Mouse (Mus musculus): ENCODE measurements at regions not wholly inside any gene's neighbourhood (a gene's known extent, or its start where the extent isn't known, plus 50 kb on each side); places are given as distances from the start of the nearest gene placed in this dataset.

GRCm38 (mm10) chr12:59509175-59509574 is 289.6 kb upstream of the Fbxo33 start (continued):
- no peak for TF ChIP-seq TBP (IDR thresholded peaks at IDR 0.05; ENCODE audit: low read depth, low read length)

DNA sequence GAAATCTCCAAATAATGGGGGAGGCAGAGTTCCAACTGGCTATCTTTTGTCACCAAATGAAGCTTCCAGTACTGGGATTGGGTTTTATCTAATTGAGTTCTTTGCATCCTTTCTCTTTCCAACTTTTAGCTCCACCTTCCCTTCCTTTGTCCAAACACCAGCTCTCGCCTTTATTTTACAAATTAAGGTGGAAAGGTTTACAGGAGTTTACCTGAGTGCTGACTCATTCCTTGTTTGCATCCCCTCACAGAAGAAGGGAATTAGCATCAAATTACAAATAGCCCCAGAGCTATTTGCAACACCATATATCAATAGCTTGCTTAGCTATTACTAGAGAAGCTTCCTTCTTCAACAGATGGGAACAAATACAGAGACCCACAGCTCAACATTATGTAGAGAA is 287.9 kb upstream of the Fbxo33 start:
- Histone ChIP-seq H3K9ac (ENCODE audit: control insufficient read depth, low read depth, low read length, poor library complexity, severe bottlenecking) (no peak overlapping the region), H3K27ac (ENCODE audit: control insufficient read depth, low read depth, low read length) (no peak overlapping the region), H3K4me1 (ENCODE audit: control insufficient read depth in 1 of 2, insufficient read depth in 2 of 2, low read length in 2 of 2) (no peaks in the 10 kb centered on the region), H3K79me2 (ENCODE audit: control insufficient read depth, insufficient read depth, low read length, poor library complexity) (no peaks in the 10 kb centered on the region), H3K4me3 (ENCODE audit: control insufficient read depth in 1 of 2, insufficient read depth in 1 of 2, low read depth in 2 of 2, low read length in 2 of 2) (no peak overlapping the region), H3K36me3 (ENCODE audit: control insufficient read depth in 1 of 2, insufficient read depth in 2 of 2, low read length in 2 of 2) (no peaks in the 10 kb centered on the region), H3K27me3 (ENCODE audit: control insufficient read depth in 1 of 2, insufficient read depth in 2 of 2, low read length in 2 of 2) (no peaks in the 10 kb centered on the region), H3K9me3 (replicated peaks; ENCODE audit: insufficient read depth, low read length) (no peaks in the 10 kb centered on the region)
- no peak for TF ChIP-seq RAD21 (IDR thresholded peaks at IDR 0.05; ENCODE audit: low read depth, low read length)
- DNase-seq (ENCODE audit: low read depth, low spot score) = no peak

- no peak for DNase-seq (ENCODE audit: low read depth, low spot score)
- no peaks in the 10 kb centered on the region for H3K79me2 ChIP-seq (ENCODE audit: control insufficient read depth, insufficient read depth, low read length, poor library complexity)
- no peak overlapping the region for H3K4me3 ChIP-seq (ENCODE audit: control insufficient read depth in 1 of 2, insufficient read depth in 1 of 2, low read depth in 2 of 2, low read length in 2 of 2)
- TF ChIP-seq GATA1 (IDR thresholded peaks at IDR 0.05; ENCODE audit: low read depth, low read length) = no peak
- no peaks in the 10 kb centered on the region for H3K9me3 ChIP-seq (replicated peaks; ENCODE audit: insufficient read depth, low read length)
- no peaks in the 10 kb centered on the region for H3K4me1 ChIP-seq (ENCODE audit: control insufficient read depth in 1 of 2, insufficient read depth in 2 of 2, low read length in 2 of 2)
- H3K27me3 ChIP-seq (ENCODE audit: control insufficient read depth in 1 of 2, insufficient read depth in 2 of 2, low read length in 2 of 2) = no peaks in the 10 kb centered on the region
- H3K27ac ChIP-seq (ENCODE audit: control insufficient read depth, low read depth, low read length) = no peak overlapping the region
- no peak overlapping the region for H3K9ac ChIP-seq (ENCODE audit: control insufficient read depth, low read depth, low read length, poor library complexity, severe bottlenecking)
- H3K36me3 ChIP-seq (ENCODE audit: control insufficient read depth in 1 of 2, insufficient read depth in 2 of 2, low read length in 2 of 2) = no peaks in the 10 kb centered on the region
Observed at GRCm38 (mm10) chr12:59497434-59497833, 277.9 kb upstream of the Fbxo33 start.

- Histone ChIP-seq H3K27ac (ENCODE audit: control insufficient read depth, low read depth, low read length) (peak overlapping the region; percentile 79), H3K27me3 (ENCODE audit: control insufficient read depth in 1 of 2, insufficient read depth in 2 of 2, low read length in 2 of 2) (no peaks in the 10 kb centered on the region), H3K4me3 (ENCODE audit: control insufficient read depth in 1 of 2, insufficient read depth in 1 of 2, low read depth in 2 of 2, low read length in 2 of 2) (no peak overlapping the region), H3K9me3 (replicated peaks; ENCODE audit: insufficient read depth, low read length) (no peaks in the 10 kb centered on the region), H3K9ac (ENCODE audit: control insufficient read depth, low read depth, low read length, poor library complexity, severe bottlenecking) (no peak overlapping the region), H3K79me2 (ENCODE audit: control insufficient read depth, insufficient read depth, low read length, poor library complexity) (no peaks in the 10 kb centered on the region), H3K36me3 (ENCODE audit: control insufficient read depth in 1 of 2, insufficient read depth in 2 of 2, low read length in 2 of 2) (peaks cover 0 to 13% of the 10 kb centered on the region in 2 experiments; a peak in 2 of 4 replicates), H3K4me1 (ENCODE audit: control insufficient read depth in 1 of 2, insufficient read depth in 2 of 2, low read length in 2 of 2) (peaks cover 11 to 12% of the 10 kb centered on the region in 2 experiments)
- TF ChIP-seq RAD21 (IDR thresholded peaks at IDR 0.05; ENCODE audit: low read depth, low read length) = no peak
- no peak for TF ChIP-seq ZNF384 (IDR thresholded peaks at IDR 0.05; ENCODE audit: low read depth, low read length)
- no peak for TF ChIP-seq JUND (IDR thresholded peaks at IDR 0.05; ENCODE audit: low read depth, low read length)
- TF ChIP-seq EP300 (IDR thresholded peaks at IDR 0.05; ENCODE audit: low read depth in 1 of 2, low read length in 2 of 2) = peak in 1 of 2 experiments; percentile 36; a peak in 1 of 4 replicates
- TF ChIP-seq CHD2 (IDR thresholded peaks at IDR 0.05; ENCODE audit: low read length) = no peak
- no peak for TF ChIP-seq POLR2AphosphoS2 (IDR thresholded peaks at IDR 0.05; ENCODE audit: low read length)
- no peak for TF ChIP-seq E2F4 (IDR thresholded peaks at IDR 0.05; ENCODE audit: borderline replicate concordance, low read depth, low read length)
- no peak for TF ChIP-seq NRF1 (IDR thresholded peaks at IDR 0.05; ENCODE audit: insufficient read depth, low read depth, low read length, poor library complexity, severe bottlenecking)
- no peak for DNase-seq (ENCODE audit: low read depth, low spot score)
Observed at GRCm38 (mm10) chr12:59488019-59488418, 268.5 kb upstream of the Fbxo33 start.

All from MEL (cell line).